Mouse (Mus musculus) thymus, adult 18-20 months (tissue): ENCODE measurements around the gene Stxbp3.
"Not testable (repeated sequence)": the region's sequence is repeated elsewhere in the genome, so short reads cannot be mapped to it uniquely, and the experiment has no call there.

Experiments used
- DNase-seq, 2 experiments: peaks; one replicate each; pipeline ENCODE4 v3.0.0; 2022; ENCODE audit warnings: mixed read lengths in 2 of 2

The Stxbp3 gene

GRCm38 (mm10) chr3:108856386-108857123, 16.2 kb upstream of the Stxbp3 start:
- DNase-seq = peak in 1 of 2 experiments; percentile 45

- no peak for DNase-seq
Observed at GRCm38 (mm10) chr3:108855864-108856263, 15.5 kb upstream of the Stxbp3 start.

GRCm38 (mm10) chr3:108855371-108855770, 15.0 kb upstream of the Stxbp3 start:
- no peak for DNase-seq

- no peak for DNase-seq
Observed at GRCm38 (mm10) chr3:108853266-108853665, 12.9 kb upstream of the Stxbp3 start.

GRCm38 (mm10) chr3:108851996-108852697, 11.8 kb upstream of the Stxbp3 start:
- DNase-seq = no peak

GRCm38 (mm10) chr3:108851554-108851953, 11.2 kb upstream of the Stxbp3 start:
- no peak for DNase-seq

- DNase-seq = no peak
Observed at GRCm38 (mm10) chr3:108851075-108851474, 10.7 kb upstream of the Stxbp3 start.

GRCm38 (mm10) chr3:108850506-108850905, 10.2 kb upstream of the Stxbp3 start:
- no peak for DNase-seq

- DNase-seq = no peak
Observed at GRCm38 (mm10) chr3:108846616-108847015, 6.3 kb upstream of the Stxbp3 start.

- no peak for DNase-seq
Observed at GRCm38 (mm10) chr3:108844521-108844920, 4.2 kb upstream of the Stxbp3 start.

GRCm38 (mm10) chr3:108844026-108844425, 3.7 kb upstream of the Stxbp3 start:
- no peak for DNase-seq

- no peak for DNase-seq
Observed at GRCm38 (mm10) chr3:108840716-108841054, 359 bp upstream of the Stxbp3 start.

- no peak for DNase-seq
Observed at GRCm38 (mm10) chr3:108839647-108839999, 703 bp downstream of the Stxbp3 start.

- DNase-seq = no peak
Observed at GRCm38 (mm10) chr3:108838980-108839379, 1.3 kb downstream of the Stxbp3 start.

- no peak for DNase-seq
Observed at GRCm38 (mm10) chr3:108836931-108837330, 3.4 kb downstream of the Stxbp3 start.

- not testable (repeated sequence) for DNase-seq
Observed at GRCm38 (mm10) chr3:108833717-108834116, 6.6 kb downstream of the Stxbp3 start.

GRCm38 (mm10) chr3:108831750-108832149, 8.6 kb downstream of the Stxbp3 start:
- no peak for DNase-seq

- peak; percentile 10 to 15 for DNase-seq
Observed at GRCm38 (mm10) chr3:108830493-108830892, 9.8 kb downstream of the Stxbp3 start.

GRCm38 (mm10) chr3:108815631-108816030, 24.7 kb downstream of the Stxbp3 start:
- DNase-seq = no peak

- no peak for DNase-seq
Observed at GRCm38 (mm10) chr3:108810747-108811263, 29.5 kb downstream of the Stxbp3 start.

GRCm38 (mm10) chr3:108805622-108806021, 34.7 kb downstream of the Stxbp3 start:
- no peak for DNase-seq

- no peak for DNase-seq
Observed at GRCm38 (mm10) chr3:108798375-108798774, 42.0 kb downstream of the Stxbp3 start.

GRCm38 (mm10) chr3:108797723-108798122, 42.6 kb downstream of the Stxbp3 start:
- no peak for DNase-seq

- DNase-seq = no peak
Observed at GRCm38 (mm10) chr3:108796386-108796785, 43.9 kb downstream of the Stxbp3 start.
